Mouse (Mus musculus) thymus, postnatal 36 days (tissue): ENCODE measurements at regions not wholly inside any gene's neighbourhood (a gene's known extent, or its start where the extent isn't known, plus 50 kb on each side); places are given as distances from the start of the nearest gene placed in this dataset.

Source experiments
- DNase-seq, 2 experiments: peaks; one replicate each; pipeline ENCODE4 v3.0.0; 2022; ENCODE audit warnings: mixed read lengths in 2 of 2

DNA sequence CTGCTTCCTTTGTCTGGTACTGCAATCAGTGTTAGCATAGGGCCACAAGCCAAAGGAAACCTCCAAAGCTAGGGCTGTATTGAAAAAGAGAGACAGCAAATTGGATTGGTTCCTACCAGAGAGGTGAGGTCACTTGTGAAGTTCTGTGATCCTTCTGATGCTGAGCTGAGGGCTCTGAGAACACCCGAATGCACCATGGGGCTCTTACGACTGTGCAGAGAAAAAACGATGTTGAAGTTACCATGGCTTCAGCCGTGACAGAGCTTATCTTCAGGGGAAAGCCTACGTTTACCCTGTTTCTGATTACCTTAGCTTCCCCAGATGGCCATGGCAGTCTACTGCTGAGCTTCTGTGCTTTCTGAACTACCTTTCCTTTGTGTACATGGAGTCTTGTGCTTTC, 53.9 kb upstream of the Fmo9 start:
- DNase-seq: no peak

DNA sequence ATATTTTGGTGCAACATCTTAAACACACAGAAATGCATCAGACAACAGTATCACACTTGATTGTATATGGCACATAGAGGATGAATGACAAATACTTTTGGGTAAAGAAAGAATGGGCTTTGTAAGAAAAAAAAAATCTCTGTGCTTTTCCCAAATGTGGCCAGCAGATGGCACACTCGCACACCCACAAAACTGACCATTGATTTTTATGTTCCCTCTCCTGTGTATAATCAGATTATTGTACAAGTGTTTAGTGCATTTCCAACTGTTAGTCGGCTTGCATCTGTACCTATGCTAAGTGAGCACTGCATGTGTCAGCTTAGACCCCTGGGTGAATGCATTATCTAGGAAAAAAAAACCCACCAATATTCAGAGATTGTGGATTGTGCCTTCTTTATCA, 56.4 kb upstream of the Fmo9 start:
- DNase-seq: no peak

DNA sequence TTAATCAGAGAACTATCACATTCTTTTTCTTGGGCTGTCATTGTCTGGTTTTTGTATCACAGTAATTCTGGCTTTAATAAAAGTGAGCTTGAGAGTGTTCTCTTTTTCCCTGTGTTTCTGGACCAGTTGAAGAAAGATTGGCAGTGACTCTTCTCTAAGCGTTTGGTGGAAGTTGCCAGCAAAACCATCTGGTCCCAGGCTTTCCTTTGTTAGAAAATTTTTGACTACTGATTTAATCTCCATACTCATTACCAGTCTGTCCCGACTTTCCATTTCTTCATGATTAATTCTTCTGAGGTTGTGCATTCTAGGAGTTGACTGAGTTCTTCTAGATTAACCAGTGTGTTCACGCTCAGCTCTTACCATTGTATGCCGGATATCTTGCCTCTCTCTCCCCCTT, 68.6 kb upstream of the Fmo9 start:
- no peak for DNase-seq

DNA sequence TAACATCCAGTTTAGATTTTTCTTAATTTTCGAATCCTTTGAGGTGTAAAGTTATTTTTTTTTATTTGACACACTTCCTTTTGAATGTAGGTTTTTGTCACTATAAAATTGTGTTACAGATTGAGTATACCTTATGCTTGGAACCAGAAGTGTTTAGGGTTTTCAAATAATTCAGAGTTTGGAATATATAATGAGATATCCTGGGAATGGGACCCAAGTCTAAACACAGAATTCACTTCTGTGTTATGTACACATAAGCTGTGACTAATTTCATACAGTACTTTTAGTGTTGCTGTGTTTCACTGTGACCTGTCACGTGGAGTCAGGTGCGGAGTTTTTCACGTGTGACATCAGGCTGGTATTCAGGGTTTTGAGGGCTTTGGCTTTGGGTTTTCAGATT, 69.1 kb upstream of the Fmo9 start:
- DNase-seq: no peak

DNA sequence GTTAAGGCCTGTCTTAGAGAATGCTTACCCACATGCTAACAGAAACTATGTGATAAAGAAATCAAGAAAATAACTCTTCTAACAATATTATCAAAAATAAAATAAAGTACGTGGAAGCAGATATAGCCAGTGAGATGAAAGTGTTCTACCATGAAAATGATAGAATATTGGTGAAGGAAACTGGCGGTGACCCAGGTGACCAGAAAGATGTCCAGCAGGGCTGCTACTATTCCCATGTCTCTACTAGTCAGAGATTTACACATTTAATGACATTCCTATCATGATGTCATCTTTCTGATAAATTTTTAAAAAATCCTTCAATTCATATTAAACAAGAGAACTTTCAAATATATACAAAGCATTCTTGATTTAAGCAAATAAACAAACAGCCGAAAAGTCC, 69.8 kb upstream of the Fmo9 start:
- no peak for DNase-seq

DNA sequence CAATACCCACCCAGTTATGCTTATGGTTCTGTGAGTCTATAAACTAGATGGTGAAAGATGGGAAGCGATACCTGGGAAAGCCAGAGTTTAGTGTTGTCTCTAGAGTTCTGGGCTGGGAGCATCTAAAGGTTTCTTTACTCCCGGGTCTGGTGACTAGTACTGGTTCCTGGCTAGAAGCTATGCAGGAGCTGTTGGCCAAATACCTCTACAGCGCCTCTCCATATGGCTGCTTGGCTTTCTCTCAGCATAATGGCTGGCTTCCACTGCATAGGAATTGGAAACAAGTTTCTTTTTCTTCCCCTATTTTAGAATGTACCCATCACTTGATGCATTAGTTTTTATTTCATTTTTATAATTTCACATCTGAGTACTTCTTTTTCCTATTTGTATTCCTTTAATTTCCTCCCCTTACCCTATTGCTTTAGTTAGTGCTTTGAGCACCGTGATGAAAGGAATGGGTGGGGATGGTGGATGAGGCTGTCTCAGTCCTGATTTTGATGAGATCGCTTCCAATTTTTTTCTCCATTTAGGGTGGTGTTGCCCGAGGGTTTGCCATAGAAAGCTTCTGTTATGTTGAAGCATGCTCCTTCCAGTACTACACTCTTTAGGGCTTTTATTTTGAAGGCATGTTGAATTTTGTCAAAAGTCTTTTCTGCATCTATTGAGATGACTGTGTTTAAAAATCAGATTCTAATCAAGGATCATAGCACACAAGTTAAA, 71.5 kb upstream of the Fmo9 start:
- DNase-seq: no peak

DNA sequence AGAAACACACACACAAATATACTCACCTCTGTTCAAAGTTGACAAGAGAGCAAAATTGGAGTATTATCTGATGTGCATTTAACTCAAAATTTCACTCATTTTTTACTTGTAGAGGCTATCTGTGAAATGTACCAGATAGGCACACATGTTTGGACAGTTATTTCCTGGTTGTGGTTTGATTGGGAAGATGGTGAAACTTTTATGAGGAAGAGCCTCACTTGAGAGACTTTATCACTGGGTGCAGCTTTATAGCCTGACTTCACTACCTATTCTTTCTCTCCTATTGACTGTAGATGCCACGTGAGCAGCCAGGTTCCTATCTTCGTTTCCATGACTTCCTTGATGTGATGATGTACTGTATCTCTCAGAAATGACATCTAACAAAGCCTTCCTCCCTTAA, 77.3 kb upstream of the Fmo9 start:
- no peak for DNase-seq

DNA sequence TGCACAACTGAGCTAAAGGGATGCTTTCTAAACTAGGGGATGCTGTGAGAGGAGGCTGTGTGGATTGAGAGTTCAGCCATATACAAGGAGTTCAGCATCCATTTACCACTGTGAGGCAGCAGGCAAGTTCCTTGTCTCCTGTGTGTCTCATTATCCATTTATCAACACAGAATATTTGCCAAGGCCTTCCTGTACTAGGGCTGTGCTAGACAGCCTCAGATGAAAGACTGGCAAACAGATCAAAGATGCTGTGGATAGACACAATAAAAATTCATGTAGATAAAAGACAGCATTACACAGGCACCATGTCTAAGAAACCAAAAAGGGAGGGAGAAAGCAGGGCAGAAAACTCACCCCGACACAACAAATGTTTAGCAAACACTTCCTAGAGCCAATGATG, 91.5 kb upstream of the Fmo9 start:
- no peak for DNase-seq

DNA sequence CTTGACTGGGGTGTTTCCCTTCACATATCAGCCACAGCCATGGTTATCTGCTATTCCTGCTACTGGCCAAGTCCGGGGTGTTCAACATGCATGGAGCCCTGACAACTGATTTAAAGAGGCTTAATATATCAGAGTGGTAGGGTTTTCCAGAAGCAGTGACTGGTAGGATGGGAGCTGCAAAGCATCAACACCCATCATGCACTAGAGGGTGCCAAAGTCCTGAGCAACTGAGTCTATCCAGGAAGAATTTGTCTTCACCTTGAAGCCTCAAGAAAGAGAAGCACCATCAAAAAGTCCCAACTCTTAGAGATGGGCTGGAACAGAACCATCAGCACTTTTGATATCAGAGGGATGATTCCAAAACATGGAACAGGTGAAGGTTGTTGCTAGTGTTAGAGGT, 100.5 kb upstream of the Fmo9 start:
- no peak for DNase-seq

DNA sequence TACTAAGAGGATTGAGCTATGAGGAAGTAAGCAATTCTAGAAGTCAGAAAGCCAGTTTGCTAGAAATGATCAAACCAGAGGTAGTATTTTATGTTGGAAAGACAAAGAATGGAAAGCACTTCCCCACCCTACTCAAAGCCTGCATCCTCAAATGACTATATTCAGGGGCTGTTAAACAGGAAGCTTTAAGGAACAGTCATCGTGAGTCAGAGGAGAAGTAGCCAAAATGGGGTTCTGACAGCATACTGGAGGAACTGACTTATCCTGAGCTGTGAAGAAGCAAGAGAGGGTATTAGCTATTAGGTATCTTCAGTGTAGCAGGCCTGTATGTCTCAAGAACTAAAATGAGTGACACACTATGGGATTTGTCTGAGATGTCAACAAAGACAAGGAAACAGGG, 106.3 kb upstream of the Fmo9 start:
- DNase-seq: no peak

DNA sequence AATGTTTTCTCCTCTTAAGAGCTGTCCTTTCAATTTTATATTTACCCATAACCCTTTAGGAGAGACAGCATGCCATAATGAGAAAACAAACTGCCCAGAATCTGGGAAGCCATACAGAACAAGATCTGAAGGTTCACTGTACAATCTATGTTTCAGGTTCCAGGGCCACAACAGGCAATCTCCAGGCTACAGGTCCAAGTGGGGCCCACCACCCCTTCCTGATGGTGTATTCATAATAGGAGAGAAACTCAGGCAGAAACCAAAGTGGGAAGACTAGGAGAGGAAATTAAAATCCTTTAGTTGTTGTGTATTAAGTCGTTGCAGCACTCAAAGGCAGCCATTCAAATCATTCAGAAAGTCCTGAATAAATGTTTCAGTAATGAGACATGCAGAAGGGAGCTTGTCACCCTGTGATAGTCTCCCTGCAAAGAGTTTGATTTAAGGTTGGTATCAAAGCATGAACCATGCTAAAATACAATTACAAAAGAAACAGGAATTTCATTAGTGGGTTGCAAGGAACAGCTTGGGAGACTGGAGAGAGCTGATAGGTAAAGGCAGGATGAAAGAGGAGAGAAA, 107.3 kb upstream of the Fmo9 start:
- no peak for DNase-seq

DNA sequence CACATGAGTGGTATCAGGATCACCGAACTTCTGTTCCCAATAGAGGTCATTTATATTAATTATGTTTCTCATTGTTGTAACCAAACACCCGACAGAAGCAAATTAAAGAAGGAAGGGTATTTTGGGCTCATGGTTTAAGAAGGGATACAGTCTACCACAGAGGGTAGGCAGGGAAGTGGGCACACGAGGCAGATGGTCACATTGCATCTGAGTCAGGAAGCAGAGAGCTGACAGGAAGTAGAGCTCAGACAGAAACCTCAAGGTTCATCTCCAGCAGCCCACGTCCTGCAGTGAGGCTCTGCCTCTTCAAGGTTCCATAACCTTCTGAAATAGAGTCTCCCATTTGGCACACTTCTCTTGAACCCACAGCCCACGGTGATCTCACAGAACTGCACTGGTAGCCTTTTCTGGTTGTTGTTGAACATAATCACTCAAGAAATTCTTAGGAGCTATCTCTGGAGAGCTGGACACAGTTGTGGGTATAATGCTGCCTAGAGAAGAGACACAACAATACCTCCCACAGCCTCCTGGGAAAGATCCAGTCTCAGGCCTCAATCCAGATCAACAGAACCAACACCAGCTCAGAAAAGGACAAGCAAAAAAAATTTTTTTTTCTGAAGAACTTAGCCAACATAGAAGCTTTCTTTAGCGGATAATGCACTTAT, 111.5 kb upstream of the Fmo9 start:
- DNase-seq: peak in 1 of 2 experiments; percentile 3

DNA sequence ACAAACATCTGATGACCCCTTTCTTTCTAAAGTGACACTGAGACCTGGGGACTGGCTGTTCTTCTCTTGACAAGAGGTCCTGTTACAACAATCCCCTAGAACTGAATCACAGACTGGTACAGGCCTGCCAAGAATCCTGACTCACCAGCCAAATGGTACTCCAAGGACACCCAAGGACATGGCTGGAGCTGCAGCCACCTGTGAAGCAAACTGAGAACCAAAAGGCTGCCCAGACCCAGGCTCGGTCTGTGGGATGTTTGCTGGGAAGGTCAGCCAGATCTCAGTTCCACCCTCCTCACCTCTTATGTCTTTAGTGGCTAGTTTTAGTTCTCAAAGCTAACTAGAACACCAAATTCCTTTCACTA, 112.1 kb upstream of the Fmo9 start:
- DNase-seq: no peak

DNA sequence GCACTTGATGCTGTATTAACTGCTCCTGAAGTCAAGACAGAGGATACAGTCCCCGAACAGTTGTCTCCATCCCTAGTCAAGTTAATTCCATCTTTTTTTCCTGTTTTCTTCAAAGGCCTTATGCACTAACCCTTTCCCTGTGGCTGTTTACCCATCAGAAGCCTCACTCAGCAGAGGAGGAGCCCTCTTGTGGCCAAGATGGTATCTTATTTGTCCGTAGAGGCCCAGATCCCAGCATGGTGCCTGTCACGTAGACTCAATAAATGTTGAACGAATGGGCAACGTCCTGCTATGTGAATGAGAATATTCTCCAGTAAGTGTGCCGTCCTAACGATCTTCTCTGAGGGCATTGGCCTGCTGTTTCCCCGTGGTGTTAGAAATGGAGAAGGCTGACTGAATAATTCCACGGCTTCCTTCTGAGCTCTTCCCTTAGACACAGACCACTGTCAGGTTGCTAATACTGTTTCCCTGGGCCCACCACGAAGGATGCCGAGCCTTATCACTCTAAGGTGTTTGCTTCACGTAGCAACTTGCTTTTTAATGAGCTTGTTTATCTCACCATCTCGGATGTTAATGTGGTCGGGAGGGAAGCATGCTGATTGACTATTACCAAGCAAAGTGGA, 113.1 kb upstream of the Fmo9 start:
- DNase-seq: no peak

DNA sequence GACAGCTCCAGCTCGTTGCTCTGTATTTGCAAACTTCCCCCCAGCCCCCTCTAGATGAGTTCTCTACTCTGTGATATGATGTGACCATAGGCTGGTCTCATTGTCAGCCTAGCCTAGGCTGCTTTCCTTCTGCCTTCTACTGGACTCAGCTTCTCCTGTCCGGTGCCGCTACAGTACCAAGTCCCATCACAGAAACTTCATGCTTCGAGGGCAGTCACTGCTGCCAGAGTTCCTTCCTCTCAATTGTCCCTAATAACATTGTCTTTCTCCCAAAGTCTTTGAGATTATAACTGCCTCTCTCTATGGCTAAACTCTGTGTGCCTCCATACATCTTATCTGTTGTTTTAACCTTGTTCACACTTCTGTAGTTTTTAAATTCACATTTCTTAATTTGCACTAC, 114.0 kb upstream of the Fmo9 start:
- no peak for DNase-seq

DNA sequence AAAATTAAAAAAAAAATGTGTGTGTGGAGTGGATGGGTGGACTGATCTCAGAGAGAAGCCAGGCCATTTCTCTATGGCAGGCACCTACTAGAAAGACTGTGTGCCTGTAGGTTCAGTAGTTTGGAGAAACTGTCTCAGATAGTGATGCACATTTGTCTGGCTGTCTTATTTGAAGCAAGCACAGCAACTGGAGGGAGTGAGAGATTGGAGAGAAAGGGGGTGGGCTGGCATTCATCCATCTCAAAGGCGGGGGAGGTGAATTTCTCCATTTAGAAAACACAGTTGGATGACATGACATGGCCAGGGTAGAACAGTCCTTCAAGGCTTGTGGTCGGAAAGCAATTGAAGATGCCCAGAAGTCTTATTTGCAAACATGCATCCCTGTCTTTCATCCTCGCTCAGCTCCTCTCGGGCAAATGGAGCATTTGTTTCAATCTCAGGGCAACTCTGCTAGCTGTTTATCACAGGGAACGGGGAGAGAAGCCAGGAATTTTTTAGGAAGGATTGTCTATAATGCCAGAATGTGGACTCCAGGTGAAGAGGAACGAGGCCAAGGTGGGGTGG, 114.8 kb upstream of the Fmo9 start:
- no peak for DNase-seq

DNA sequence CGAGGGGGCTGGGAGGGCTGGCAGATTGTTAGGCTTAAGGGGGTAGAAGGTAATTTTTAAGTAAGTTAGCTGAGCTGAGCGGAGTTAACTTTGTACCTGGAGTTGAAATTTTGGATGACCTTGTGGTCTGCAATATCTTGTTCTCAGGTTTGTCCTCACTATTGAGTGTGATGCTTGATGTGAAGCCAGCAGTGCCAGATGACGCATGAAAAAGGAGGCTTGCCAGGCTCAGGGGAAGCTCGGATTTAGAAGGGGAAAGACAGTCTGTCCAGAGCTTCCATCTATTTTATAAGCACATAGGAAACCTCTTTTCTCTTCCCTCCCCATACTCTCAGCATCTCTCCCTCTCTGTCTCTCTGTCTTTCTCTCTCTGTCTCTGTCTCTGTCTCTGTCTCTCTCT, 115.3 kb upstream of the Fmo9 start:
- DNase-seq: no peak

DNA sequence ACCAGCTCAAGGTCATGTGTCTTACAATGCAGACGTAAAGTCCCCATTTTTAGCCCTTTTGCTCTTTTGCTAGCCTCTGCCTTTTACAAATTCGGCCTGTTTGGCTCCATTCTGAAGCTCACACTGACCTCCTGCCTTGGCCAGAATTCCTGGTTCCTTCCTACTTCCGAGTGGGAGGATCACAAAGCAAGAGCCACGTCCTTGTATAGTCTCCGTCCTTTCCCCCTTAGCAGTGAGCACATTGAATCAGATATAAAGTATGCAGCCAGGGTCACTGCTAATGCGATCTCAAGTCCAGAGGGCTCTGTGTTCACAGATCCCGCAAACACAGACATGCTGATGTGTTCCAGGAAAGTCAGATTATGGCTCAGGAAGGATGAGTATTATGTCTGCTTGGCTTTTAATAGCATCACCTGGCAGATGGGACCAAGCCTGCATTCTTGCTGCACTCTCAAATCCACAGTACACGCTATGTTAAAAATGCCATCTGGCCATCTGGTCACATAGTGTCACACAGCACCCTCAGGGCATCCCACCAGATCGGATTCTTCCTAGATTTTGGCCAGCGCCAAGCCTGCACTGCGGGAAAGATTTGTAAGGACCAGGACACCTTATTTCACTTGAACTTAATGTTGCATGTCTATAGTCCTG, 119.4 kb upstream of the Fmo9 start:
- no peak for DNase-seq

DNA sequence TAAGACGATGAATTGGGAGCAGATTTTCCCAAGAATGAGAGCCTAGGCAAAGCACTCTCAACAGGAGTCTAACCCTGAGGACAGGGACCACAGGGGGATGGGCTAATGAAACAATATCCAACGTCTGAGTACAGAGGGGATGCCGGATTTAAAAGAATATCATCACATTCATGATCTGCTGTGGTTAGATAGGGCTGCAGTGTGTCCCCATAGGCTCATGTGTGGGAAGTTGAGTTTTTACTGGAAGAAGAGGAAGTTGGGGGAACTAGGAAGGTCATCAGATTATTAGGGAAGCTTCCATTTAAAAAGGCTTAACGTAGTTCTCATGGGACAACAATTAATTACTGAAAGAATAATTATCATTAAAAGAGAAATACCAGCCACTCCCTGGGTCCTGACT, 120.3 kb upstream of the Fmo9 start:
- no peak for DNase-seq

DNA sequence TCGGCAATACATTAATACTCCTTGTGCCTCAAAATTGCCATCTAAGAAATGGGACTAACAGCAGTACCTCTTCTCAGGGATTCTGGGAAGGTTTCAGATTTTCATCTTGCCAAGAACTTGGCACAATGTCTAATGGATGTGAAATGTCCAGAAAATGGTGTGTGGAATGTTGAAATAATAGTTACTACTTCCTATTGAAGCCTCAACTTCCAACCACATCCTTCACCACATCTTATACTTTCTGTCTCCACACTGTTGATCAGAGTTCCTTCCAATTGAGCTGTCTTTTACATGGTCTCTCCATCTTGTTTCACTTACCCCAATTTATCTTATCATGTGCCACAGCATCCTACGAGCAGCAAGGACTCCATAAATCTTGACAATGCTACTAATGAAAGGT, 122.3 kb upstream of the Fmo9 start:
- DNase-seq: no peak

DNA sequence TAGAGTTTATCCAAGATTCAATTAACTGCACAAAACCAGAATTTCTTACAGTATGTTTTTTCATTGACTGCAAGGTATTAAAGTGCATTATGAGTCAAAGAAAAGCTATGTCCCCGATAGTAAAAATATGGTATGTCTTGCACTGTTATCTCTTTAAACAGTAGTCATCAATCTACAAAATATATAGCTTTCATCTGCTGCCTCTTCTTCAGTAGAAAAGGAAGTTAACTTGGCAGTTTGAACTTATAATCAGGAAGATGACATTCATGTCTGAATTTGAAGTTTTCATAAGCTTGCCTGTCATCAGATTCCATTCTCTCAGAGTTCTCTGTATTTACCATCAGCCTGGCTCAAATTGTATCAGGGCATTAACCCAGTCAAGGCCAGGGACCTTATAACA, 122.7 kb upstream of the Fmo9 start:
- DNase-seq: no peak

DNA sequence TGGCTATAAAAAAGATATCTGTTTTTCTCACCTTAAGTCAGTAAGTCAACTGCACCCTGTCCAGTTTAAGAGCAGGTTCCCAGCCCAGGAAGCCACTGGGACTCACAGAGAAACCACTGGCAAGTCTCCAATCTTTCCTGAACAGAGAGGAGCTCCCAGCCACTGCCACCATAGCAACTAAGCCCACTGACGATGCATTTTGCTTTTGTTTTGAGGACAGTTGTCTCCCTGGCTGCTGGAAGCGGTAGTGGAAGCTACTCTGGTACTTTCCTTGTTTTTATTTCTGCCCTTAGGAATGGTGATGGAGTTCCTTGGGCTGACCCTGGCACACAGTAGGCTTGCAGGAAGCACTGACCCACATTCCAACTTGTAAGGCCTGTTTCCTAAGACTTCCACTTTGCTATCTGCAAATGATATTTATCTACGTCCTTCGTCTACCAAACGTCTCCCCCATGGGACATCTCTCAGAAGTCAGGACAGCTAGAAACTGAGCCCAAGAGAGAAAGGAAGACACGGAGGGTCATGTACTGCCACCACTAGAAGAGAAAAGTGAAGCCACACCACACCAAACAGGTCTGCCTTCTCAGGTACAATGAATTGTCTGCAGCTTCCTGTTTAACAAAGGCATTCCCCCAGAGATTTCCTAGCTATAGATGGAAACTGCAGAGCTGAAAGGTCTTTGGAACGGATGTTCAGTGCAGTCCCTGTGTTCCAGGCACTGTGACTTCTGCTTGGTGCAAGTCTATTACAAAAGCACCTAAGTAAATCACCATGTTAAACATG, 125.7 kb upstream of the Fmo9 start:
- DNase-seq: no peak
